Mouse (Mus musculus) MEL (cell line): Measurements from ENCODE around the gene Palmd. TPM values are rescaled to one million over a fixed set of nuclear protein-coding genes. Genes with fewer than 3 reads are reported as not detected.

Experiments used
- DNase-seq: peaks from one replicate; pipeline ENCODE4 v3.0.0; 2011; ENCODE audit warnings: low read depth, low spot score
- H3K27ac ChIP-seq: 2 replicates; pipeline ENCODE4 v1.5.1; 2012; ENCODE audit warnings: low read depth, mild to moderate bottlenecking, control low read depth, low read length, moderate library complexity; ENCODE audit not compliant: control insufficient read depth
- H3K27me3 ChIP-seq, 2 experiments: fragments of 150-350 bp in 1 of 2; sonication (generic) in 1 of 2; 2 replicates each; pipeline ENCODE4 v1.6.1; 2012; ENCODE audit warnings: low read length in 2 of 2, mild to moderate bottlenecking in 2 of 2, improper control_type of control experiment in 1 of 2, moderate library complexity in 1 of 2; ENCODE audit not compliant: insufficient read depth in 2 of 2, control insufficient read depth in 1 of 2
- H3K36me3 ChIP-seq, 2 experiments: 2 replicates each; pipeline ENCODE4 v1.6.1; 2012 to 2014; ENCODE audit warnings: low read length in 2 of 2, improper control_type of control experiment in 1 of 2, inconsistent platforms in 1 of 2, mild to moderate bottlenecking in 1 of 2; ENCODE audit not compliant: insufficient read depth in 2 of 2, control insufficient read depth in 1 of 2
- H3K4me1 ChIP-seq, 2 experiments: fragments of 150-350 bp in 1 of 2; sonication (generic) in 1 of 2; 2 replicates each; pipeline ENCODE4 v1.6.1; 2012; ENCODE audit warnings: low read length in 2 of 2, improper control_type of control experiment in 1 of 2, mild to moderate bottlenecking in 1 of 2; ENCODE audit not compliant: insufficient read depth in 2 of 2, control insufficient read depth in 1 of 2
- H3K4me3 ChIP-seq, 2 experiments: fragments of 150-350 bp in 1 of 2; sonication (generic) in 1 of 2; 2 replicates each; pipeline ENCODE4 v1.5.1; 2012; ENCODE audit warnings: low read depth in 2 of 2, low read length in 2 of 2, mild to moderate bottlenecking in 2 of 2, moderate library complexity in 2 of 2, control low read depth in 1 of 2, improper control_type of control experiment in 1 of 2; ENCODE audit not compliant: control insufficient read depth in 1 of 2, insufficient read depth in 1 of 2
- H3K79me2 ChIP-seq: 2 replicates; pipeline ENCODE4 v1.6.1; 2012; ENCODE audit warnings: mild to moderate bottlenecking, low read length, moderate library complexity; ENCODE audit not compliant: control insufficient read depth, poor library complexity, insufficient read depth
- H3K9ac ChIP-seq: 2 replicates; pipeline ENCODE4 v1.6.1; 2012; ENCODE audit warnings: low read depth, mild to moderate bottlenecking, control low read depth, low read length, moderate library complexity; ENCODE audit not compliant: control insufficient read depth, poor library complexity, severe bottlenecking
- H3K9me3 ChIP-seq: fragments of 150-350 bp; sonication (generic); replicated peaks from 2 replicates; pipeline ENCODE4 v1.6.1; 2012; ENCODE audit warnings: mild to moderate bottlenecking, low read length, improper control_type of control experiment, moderate library complexity; ENCODE audit not compliant: insufficient read depth
- BHLHE40 ChIP-seq: IDR thresholded peaks from 2 replicates; pipeline ENCODE4 v1.6.1; 2012; ENCODE audit warnings: low read depth, mild to moderate bottlenecking, inconsistent platforms, low read length, improper control_type of control experiment, borderline replicate concordance
- CTCF ChIP-seq, 3 experiments: IDR thresholded peaks in 2 of 3; conservative IDR thresholded peaks in 1 of 3; 2 replicates each; pipeline ENCODE4 v1.5.1; 2011 to 2012; ENCODE audit warnings: low read length in 3 of 3, low read depth in 2 of 3, mild to moderate bottlenecking in 2 of 3, improper control_type of control experiment in 1 of 3, inconsistent platforms in 1 of 3, mixed read lengths in 1 of 3, moderate library complexity in 1 of 3; ENCODE audit not compliant: control insufficient read depth in 1 of 3, insufficient read depth in 1 of 3, poor library complexity in 1 of 3, severe bottlenecking in 1 of 3
- ETS1 ChIP-seq: IDR thresholded peaks from 2 replicates; pipeline ENCODE4 v1.6.1; 2012; ENCODE audit warnings: low read depth, mild to moderate bottlenecking, inconsistent platforms, low read length, improper control_type of control experiment, moderate library complexity
- GABPA ChIP-seq: IDR thresholded peaks from 2 replicates; pipeline ENCODE4 v1.6.1; 2012; ENCODE audit warnings: low read depth, mild to moderate bottlenecking, inconsistent platforms, low read length, improper control_type of control experiment, moderate library complexity
- MAFK ChIP-seq: IDR thresholded peaks from 2 replicates; pipeline ENCODE4 v1.6.1; 2011; ENCODE audit warnings: low read depth, mild to moderate bottlenecking, low read length, improper control_type of control experiment, borderline replicate concordance
- MAX ChIP-seq: IDR thresholded peaks from 2 replicates; pipeline ENCODE4 v1.6.1; 2011; ENCODE audit warnings: low read length, improper control_type of control experiment
- MYB ChIP-seq: IDR thresholded peaks from 2 replicates; pipeline ENCODE4 v1.6.1; 2011; ENCODE audit warnings: mild to moderate bottlenecking, low read depth, low read length, improper control_type of control experiment
- MYC ChIP-seq: IDR thresholded peaks from 2 replicates; pipeline ENCODE4 v1.6.1; 2011; ENCODE audit warnings: low read depth, mild to moderate bottlenecking, low read length, improper control_type of control experiment, moderate library complexity
- NELFE ChIP-seq: IDR thresholded peaks from 2 replicates; pipeline ENCODE4 v1.6.1; 2011; ENCODE audit warnings: low read depth, low read length, improper control_type of control experiment
- NRF1 ChIP-seq: IDR thresholded peaks from 2 replicates; pipeline ENCODE4 v1.6.1; 2014; ENCODE audit warnings: low read depth, mild to moderate bottlenecking, inconsistent platforms, low read length, improper control_type of control experiment, moderate library complexity; ENCODE audit not compliant: poor library complexity, insufficient read depth, severe bottlenecking
- POLR2AphosphoS5 ChIP-seq: IDR thresholded peaks from 2 replicates; pipeline ENCODE4 v1.6.1; 2012; ENCODE audit warnings: low read depth, borderline replicate concordance, mild to moderate bottlenecking, inconsistent platforms, low read length, moderate library complexity, mixed read lengths
- RAD21 ChIP-seq: IDR thresholded peaks from 2 replicates; pipeline ENCODE4 v1.6.1; 2011; ENCODE audit warnings: mild to moderate bottlenecking, low read depth, low read length, improper control_type of control experiment
- RCOR1 ChIP-seq: IDR thresholded peaks from 2 replicates; pipeline ENCODE4 v1.6.1; 2012; ENCODE audit warnings: low read depth, mild to moderate bottlenecking, inconsistent platforms, low read length, improper control_type of control experiment
- SMC3 ChIP-seq: IDR thresholded peaks from 2 replicates; pipeline ENCODE4 v1.6.1; 2011; ENCODE audit warnings: low read depth, low read length, improper control_type of control experiment
- TAL1 ChIP-seq: IDR thresholded peaks from 2 replicates; pipeline ENCODE4 v1.6.1; 2012; ENCODE audit warnings: mild to moderate bottlenecking, inconsistent platforms, low read length, moderate library complexity, mixed read lengths
- USF2 ChIP-seq, 2 experiments: IDR thresholded peaks; 2 replicates each; pipeline ENCODE4 v1.6.1; 2011 to 2012; ENCODE audit warnings: improper control_type of control experiment in 2 of 2, low read length in 2 of 2, borderline replicate concordance in 1 of 2, inconsistent platforms in 1 of 2, low read depth in 1 of 2, mild to moderate bottlenecking in 1 of 2; ENCODE audit not compliant: insufficient read depth in 1 of 2
- ZC3H11A ChIP-seq: IDR thresholded peaks from 2 replicates; pipeline ENCODE4 v1.6.1; 2012; ENCODE audit warnings: low read depth, mild to moderate bottlenecking, inconsistent platforms, low read length, improper control_type of control experiment
- ZMIZ1 ChIP-seq: IDR thresholded peaks from 2 replicates; pipeline ENCODE4 v1.6.1; 2012; ENCODE audit warnings: low read depth, mild to moderate bottlenecking, inconsistent platforms, low read length, improper control_type of control experiment, moderate library complexity
- polyA plus RNA-seq, 2 experiments: library from polyadenylated mRNA; stranded (reverse) in 1 of 2; unstranded in 1 of 2; fragments of >175 nt in 1 of 2; fragments of >200 nt in 1 of 2; gene quantifications; 2 replicates each; pipeline versions ENCODE4 v1.2.1 to v1.2.4; 2012; ENCODE audit warnings: low replicate concordance in 2 of 2, low read depth in 1 of 2; ENCODE audit not compliant: insufficient read length in 2 of 2, insufficient read depth in 1 of 2, missing spikeins in 1 of 2
- total RNA-seq: library from RNA; depleted of rRNA; stranded (reverse); fragments of 300-350 nt; gene quantifications from 2 replicates; pipeline ENCODE4 v1.2.3, GENCODE M21; 2012

The Palmd gene
- total and polyA plus RNA-seq, 3 experiments: 0.08 TPM; not detected in 2

GRCm38 (mm10) chr3:116985741-116986140 is 17.0 kb upstream of the Palmd start:
- Histone ChIP-seq H3K9ac (no peak overlapping the region), H3K36me3 (peaks cover 0 to 4% of the 10 kb centered on the region in 2 experiments; a peak in 2 of 4 replicates), H3K4me1 (peaks cover 0 to 4% of the 10 kb centered on the region in 2 experiments; a peak in 1 of 4 replicates), H3K4me3 (no peak overlapping the region), H3K27me3 (no peaks in the 10 kb centered on the region), H3K27ac (no peak overlapping the region), H3K79me2 (no peaks in the 10 kb centered on the region), H3K9me3 (no peaks in the 10 kb centered on the region)
- no peak for DNase-seq
- no peak for TF ChIP-seq BHLHE40
- no peak for TF ChIP-seq RCOR1
- no peak for TF ChIP-seq CTCF (IDR thresholded peaks at IDR 0.05 in 2 of 3, conservative IDR thresholded peaks at IDR 0.05 in 1 of 3; ENCODE audit: control insufficient read depth in 1 of 3, insufficient read depth in 1 of 3, low read depth in 2 of 3, low read length in 3 of 3, poor library complexity in 1 of 3, severe bottlenecking in 1 of 3)
- TF ChIP-seq SMC3: no peak

- Histone ChIP-seq H3K4me1 (peaks cover 0 to 4% of the 10 kb centered on the region in 2 experiments; a peak in 1 of 4 replicates), H3K27ac (no peak overlapping the region), H3K4me3 (no peak overlapping the region), H3K9me3 (no peaks in the 10 kb centered on the region), H3K36me3 (peaks cover 0 to 4% of the 10 kb centered on the region in 2 experiments; a peak in 2 of 4 replicates), H3K9ac (no peak overlapping the region), H3K27me3 (no peaks in the 10 kb centered on the region), H3K79me2 (no peaks in the 10 kb centered on the region)
- no peak for DNase-seq
- TF ChIP-seq MAX: no peak
- no peak for TF ChIP-seq ETS1
- TF ChIP-seq RAD21: no peak
- no peak for TF ChIP-seq MYB
- no peak for TF ChIP-seq USF2 (IDR thresholded peaks at IDR 0.05; ENCODE audit: borderline replicate concordance in 1 of 2, insufficient read depth in 1 of 2, low read depth in 1 of 2, low read length in 2 of 2)
- TF ChIP-seq SMC3: no peak
- TF ChIP-seq TAL1: no peak
- TF ChIP-seq GABPA: no peak
- no peak for TF ChIP-seq ZC3H11A
- no peak for TF ChIP-seq MYC
- no peak for TF ChIP-seq NELFE
- no peak for TF ChIP-seq MAFK
- TF ChIP-seq NRF1: no peak
- no peak for TF ChIP-seq ZMIZ1
- no peak for TF ChIP-seq CTCF (IDR thresholded peaks at IDR 0.05 in 2 of 3, conservative IDR thresholded peaks at IDR 0.05 in 1 of 3; ENCODE audit: control insufficient read depth in 1 of 3, insufficient read depth in 1 of 3, low read depth in 2 of 3, low read length in 3 of 3, poor library complexity in 1 of 3, severe bottlenecking in 1 of 3)
- TF ChIP-seq POLR2AphosphoS5: no peak
These were observed 16.3 kb upstream of the Palmd start for GRCm38 (mm10) chr3:116985042-116985455.
